In genomic region chr2:163718951-163719603, GRCm38 (mm10) we compare ENCODE assay signal across 8 mouse cellular contexts. TPM values are rescaled to one million over a fixed set of nuclear protein-coding genes. Genes with fewer than 3 reads are reported as not detected.
A peak's percentile ranks its signal among the peaks of the same experiment; 100 is the strongest.
DNase-seq lines count a peak whose midpoint lies in the region; ATAC-seq lines count a peak whose summit lies in the region.

No protein-coding gene starts in this region.

- H3K36me3 ChIP-seq in embryonic facial prominence, embryonic 12.5 days, result peaks cover 9% of the 10 kb centered on the region; the same call in 1 of the 2 replicates
- peaks cover 5% of the 10 kb centered on the region; the same call in 1 of the 2 replicates for H3K36me3 ChIP-seq in limb, embryonic 11.5 days (ENCODE audit: control insufficient read depth, insufficient read depth, low read length)
- peaks cover 6% of the 10 kb centered on the region; the same call in 1 of the 2 replicates for H3K36me3 ChIP-seq in midbrain, embryonic 14.5 days (ENCODE audit: control insufficient read depth, insufficient read depth, low read length)

- no peaks in the 10 kb centered on the region for H3K27me3 ChIP-seq in embryonic facial prominence, embryonic 12.5 days
- no peaks in the 10 kb centered on the region for H3K27me3 ChIP-seq in limb, embryonic 11.5 days (ENCODE audit: control insufficient read depth, insufficient read depth, low read length)
- no peaks in the 10 kb centered on the region for H3K27me3 ChIP-seq in midbrain, embryonic 14.5 days (ENCODE audit: control insufficient read depth, insufficient read depth, low read length)

- peaks cover 13% of the 10 kb centered on the region for H3K4me1 ChIP-seq in embryonic facial prominence, embryonic 12.5 days
- H3K4me1 ChIP-seq in limb, embryonic 11.5 days (ENCODE audit: control insufficient read depth, insufficient read depth, low read length), result 0 out of 2 replicates have a peak, but pooled peaks cover 7% of the 10 kb centered on the region
- peaks cover 10% of the 10 kb centered on the region for H3K4me1 ChIP-seq in midbrain, embryonic 14.5 days (ENCODE audit: control insufficient read depth, insufficient read depth, low read length)

- WGBS in embryonic facial prominence, embryonic 12.5 days, result 46% methylated on average over 9 of the region's 9 CpGs
- 38% methylated on average over 9 of the region's 9 CpGs for WGBS in limb, embryonic 11.5 days
- 36% methylated on average over 9 of the region's 9 CpGs for WGBS in midbrain, embryonic 14.5 days

- no peak overlapping the region for H3K9ac ChIP-seq in embryonic facial prominence, embryonic 12.5 days
- H3K9ac ChIP-seq in limb, embryonic 11.5 days (ENCODE audit: low read length), result no peak overlapping the region
- no peak overlapping the region for H3K9ac ChIP-seq in midbrain, embryonic 14.5 days (replicated peaks; ENCODE audit: low read length)

- no peaks in the 10 kb centered on the region for H3K9me3 ChIP-seq in embryonic facial prominence, embryonic 12.5 days
- no peaks in the 10 kb centered on the region for H3K9me3 ChIP-seq in limb, embryonic 11.5 days (ENCODE audit: control insufficient read depth, low read length)
- no peaks in the 10 kb centered on the region for H3K9me3 ChIP-seq in midbrain, embryonic 14.5 days (ENCODE audit: control insufficient read depth, low read length)

- no peak overlapping the region for H3K4me3 ChIP-seq in embryonic facial prominence, embryonic 12.5 days
- no peak overlapping the region for H3K4me3 ChIP-seq in limb, embryonic 11.5 days (ENCODE audit: low read depth, low read length)
- no peak overlapping the region for H3K4me3 ChIP-seq in midbrain, embryonic 14.5 days (replicated peaks; ENCODE audit: low read depth, low read length)

- no peak overlapping the region for H3K4me2 ChIP-seq in embryonic facial prominence, embryonic 12.5 days (replicated peaks)
- no peak overlapping the region for H3K4me2 ChIP-seq in limb, embryonic 11.5 days (ENCODE audit: low read depth, severe bottlenecking)
- no peak overlapping the region for H3K4me2 ChIP-seq in midbrain, embryonic 14.5 days (ENCODE audit: low read length)

- no peak overlapping the region for H3K27ac ChIP-seq in embryonic facial prominence, embryonic 12.5 days
- H3K27ac ChIP-seq in limb, embryonic 11.5 days (replicated peaks; ENCODE audit: low read depth, low read length), result no peak overlapping the region
- H3K27ac ChIP-seq in midbrain, embryonic 14.5 days (replicated peaks; ENCODE audit: low read depth, low read length), result no peak overlapping the region

- peak; percentile 25 for DNase-seq in 3134 (ENCODE audit: extremely low read depth, insufficient read length, low spot score)
- DNase-seq in adrenal gland, postnatal 25 days, result peak; percentile 83
- DNase-seq in heart, adult 18-20 months, result peak; percentile 80 to 93
- peak; percentile 84 for DNase-seq in kidney, adult 18-20 months
- peak; percentile 92 for DNase-seq in limb, embryonic 11.5 days (ENCODE audit: low spot score)
- peak; percentile 94 for DNase-seq in midbrain, embryonic 14.5 days
- peak; percentile 51 for DNase-seq in spleen, adult 12 weeks (ENCODE audit: low spot score)

- peak; percentile 63 for ATAC-seq in embryonic facial prominence, embryonic 12.5 days (ENCODE audit: insufficient number of reproducible peaks, insufficient read depth, low FRiP score, low TSS enrichment)
- peak; percentile 65; the same call in 1 of the 2 replicates for ATAC-seq in limb, embryonic 11.5 days (ENCODE audit: insufficient number of reproducible peaks, low FRiP score, low TSS enrichment, low read depth)
- peak; percentile 59; the same call in 1 of the 2 replicates for ATAC-seq in midbrain, embryonic 14.5 days (ENCODE audit: low FRiP score, low TSS enrichment)

RNA-seq across cellular contexts. Expression of gene Ada, which starts 31.0 kb away (rescaled TPM):
- total RNA-seq in adrenal gland, postnatal 25 days (2021), result 2.8 and 3.6 TPM in 2 replicates
- 6.9 and 8.6 TPM in 2 replicates for polyA plus RNA-seq in embryonic facial prominence, embryonic 12.5 days (2016; fragmentation: Nextera tagmentation; extraction: Ambion mirVana)
- total RNA-seq in heart, adult 18-20 months (2021), result 1 to 10 TPM; 1.1 to 1.3 TPM
- polyA plus RNA-seq in limb, embryonic 11.5 days (2014; fragmentation: Nextera tagmentation; extraction: Ambion mirVana), result 9.7 and 10.9 TPM in 2 replicates
- 2.8 and 3.4 TPM in 2 replicates for polyA plus RNA-seq in midbrain, embryonic 14.5 days (2014; fragmentation: Nextera tagmentation; extraction: Ambion mirVana)

Comparison
In these comparisons a context has a peak if more than half of its experiments do, and no peak if none do; other contexts are left out.
1. DNase-seq: peak in every context shown above with its lines; median percentile 94 in midbrain, embryonic 14.5 days; 92 in limb, embryonic 11.5 days; 86 in heart, adult 18-20 months; 84 in kidney, adult 18-20 months; 83 in adrenal gland, postnatal 25 days; 51 in spleen, adult 12 weeks; 25 in 3134.